8 mouse cellular contexts compared by ENCODE assay signal in genomic region chr5:132074360-132074723, GRCm38 (mm10).
DNase-seq lines count a peak whose midpoint lies in the region; ATAC-seq and TF ChIP-seq lines count a peak whose summit lies in the region.

No protein-coding gene starts in this region.

- no peak overlapping the region for H3K4me2 ChIP-seq in liver, embryonic 12.5 days
- H3K4me2 ChIP-seq in forebrain, embryonic 14.5 days (ENCODE audit: low read length) = peak overlapping the region; percentile 35
- H3K4me2 ChIP-seq in hindbrain, postnatal 0 days (ENCODE audit: low read depth, low read length) = peak overlapping the region; percentile 53
- H3K4me2 ChIP-seq in neural tube, embryonic 15.5 days = peak overlapping the region; percentile 48
- H3K4me2 ChIP-seq in liver, embryonic 11.5 days = no peak overlapping the region

- no peaks in the 10 kb centered on the region for H3K27me3 ChIP-seq in liver, embryonic 12.5 days (replicated peaks)
- no peaks in the 10 kb centered on the region for H3K27me3 ChIP-seq in forebrain, embryonic 14.5 days (replicated peaks; ENCODE audit: control insufficient read depth, insufficient read depth, low read length)
- no peaks in the 10 kb centered on the region for H3K27me3 ChIP-seq in hindbrain, postnatal 0 days (ENCODE audit: insufficient read depth, low read length)
- no peaks in the 10 kb centered on the region for H3K27me3 ChIP-seq in neural tube, embryonic 15.5 days (replicated peaks)
- H3K27me3 ChIP-seq in liver, embryonic 11.5 days (replicated peaks; ENCODE audit: control insufficient read depth, insufficient read depth, low read length) = no peaks in the 10 kb centered on the region

- H3K4me1 ChIP-seq in liver, embryonic 12.5 days = no peaks in the 10 kb centered on the region
- H3K4me1 ChIP-seq in forebrain, embryonic 14.5 days (ENCODE audit: control insufficient read depth, insufficient read depth, low read length) = peaks cover 45% of the 10 kb centered on the region
- H3K4me1 ChIP-seq in hindbrain, postnatal 0 days (ENCODE audit: insufficient read depth, low read length) = peaks cover 25% of the 10 kb centered on the region
- peaks cover 46% of the 10 kb centered on the region for H3K4me1 ChIP-seq in neural tube, embryonic 15.5 days
- no peaks in the 10 kb centered on the region; the same call in 1 of the 2 replicates for H3K4me1 ChIP-seq in liver, embryonic 11.5 days (replicated peaks; ENCODE audit: control insufficient read depth, insufficient read depth, low read length)

- H3K9ac ChIP-seq in liver, embryonic 12.5 days = no peak overlapping the region
- peak overlapping the region; percentile 32; the same call in 1 of the 2 replicates for H3K9ac ChIP-seq in forebrain, embryonic 14.5 days (ENCODE audit: low read length)
- H3K9ac ChIP-seq in hindbrain, postnatal 0 days (replicated peaks; ENCODE audit: low read length) = peak overlapping the region; percentile 19; the same call in 1 of the 2 replicates
- peak overlapping the region; percentile 20; the same call in 1 of the 2 replicates for H3K9ac ChIP-seq in neural tube, embryonic 15.5 days (replicated peaks)
- H3K9ac ChIP-seq in liver, embryonic 11.5 days (ENCODE audit: low read depth, low read length) = no peak overlapping the region

- WGBS in liver, embryonic 12.5 days (ENCODE audit: insufficient replicate concordance) = 55% methylated on average over 11 of the region's 11 CpGs
- 2% methylated on average over 11 of the region's 11 CpGs for WGBS in forebrain, embryonic 14.5 days
- 3% methylated on average over 11 of the region's 11 CpGs for WGBS in hindbrain, postnatal 0 days
- WGBS in neural tube, embryonic 15.5 days = 10% methylated on average over 11 of the region's 11 CpGs
- WGBS in liver, embryonic 11.5 days = 39% methylated on average over 11 of the region's 11 CpGs

- no peak for ATAC-seq in liver, embryonic 12.5 days
- peak; percentile 64 for ATAC-seq in forebrain, embryonic 14.5 days
- peak; percentile 60 for ATAC-seq in hindbrain, postnatal 0 days
- 0 out of 2 replicates have a peak, but pooled peaks have one; percentile 29 for ATAC-seq in neural tube, embryonic 15.5 days (ENCODE audit: low FRiP score)
- ATAC-seq in liver, embryonic 11.5 days (replicated peaks; ENCODE audit: low FRiP score) = no peak
- ATAC-seq in frontal cortex, adult (ENCODE audit: low TSS enrichment) = no peak

- H3K4me3 ChIP-seq in liver, embryonic 12.5 days = no peak overlapping the region
- no peak overlapping the region for H3K4me3 ChIP-seq in forebrain, embryonic 14.5 days (ENCODE audit: low read depth, low read length)
- peak overlapping the region; percentile 21 for H3K4me3 ChIP-seq in hindbrain, postnatal 0 days (ENCODE audit: low read length)
- peak overlapping the region; percentile 16 for H3K4me3 ChIP-seq in neural tube, embryonic 15.5 days (replicated peaks)
- no peak overlapping the region for H3K4me3 ChIP-seq in liver, embryonic 11.5 days (ENCODE audit: low read depth, low read length)

- H3K9me3 ChIP-seq in liver, embryonic 12.5 days (replicated peaks) = no peaks in the 10 kb centered on the region
- no peaks in the 10 kb centered on the region for H3K9me3 ChIP-seq in forebrain, embryonic 14.5 days (replicated peaks; ENCODE audit: control insufficient read depth, low read length)
- H3K9me3 ChIP-seq in hindbrain, postnatal 0 days (ENCODE audit: low read length) = no peaks in the 10 kb centered on the region
- no peaks in the 10 kb centered on the region for H3K9me3 ChIP-seq in neural tube, embryonic 15.5 days (replicated peaks)
- no peaks in the 10 kb centered on the region for H3K9me3 ChIP-seq in liver, embryonic 11.5 days (ENCODE audit: control insufficient read depth, low read length)

- TF ChIP-seq CTCF in hindbrain, postnatal 0 days (IDR thresholded peaks at IDR 0.05; ENCODE audit: low read depth) = no peak

- H3K36me3 ChIP-seq in liver, embryonic 12.5 days = no peaks in the 10 kb centered on the region
- H3K36me3 ChIP-seq in forebrain, embryonic 14.5 days (ENCODE audit: control insufficient read depth, insufficient read depth, low read length) = no peaks in the 10 kb centered on the region
- no peaks in the 10 kb centered on the region for H3K36me3 ChIP-seq in hindbrain, postnatal 0 days (ENCODE audit: insufficient read depth, low read length)
- H3K36me3 ChIP-seq in neural tube, embryonic 15.5 days = no peaks in the 10 kb centered on the region
- H3K36me3 ChIP-seq in liver, embryonic 11.5 days (ENCODE audit: control insufficient read depth, insufficient read depth, low read length) = no peaks in the 10 kb centered on the region

- H3K27ac ChIP-seq in liver, embryonic 12.5 days = no peak overlapping the region
- peak overlapping the region; percentile 81 for H3K27ac ChIP-seq in forebrain, embryonic 14.5 days (ENCODE audit: low read depth, low read length)
- peak overlapping the region; percentile 68 for H3K27ac ChIP-seq in hindbrain, postnatal 0 days
- peak overlapping the region; percentile 74 for H3K27ac ChIP-seq in neural tube, embryonic 15.5 days (replicated peaks)
- H3K27ac ChIP-seq in liver, embryonic 11.5 days (ENCODE audit: low read depth, low read length) = no peak overlapping the region

- DNase-seq in liver = peak; percentile 5
- DNase-seq in forebrain, embryonic 14.5 days (ENCODE audit: low spot score) = peak; percentile 83
- DNase-seq in hindbrain, postnatal 0 days (ENCODE audit: low spot score) = peak; percentile 73
- no peak for DNase-seq in liver, embryonic 11.5 days (ENCODE audit: low spot score)
- no peak for DNase-seq in thymus, adult 18-20 months

Comparison
In these comparisons a context has a peak if more than half of its experiments do, and no peak if none do; other contexts are left out.
1. DNase-seq: peak in liver (single experiment), forebrain, embryonic 14.5 days (single experiment) and hindbrain, postnatal 0 days (single experiment); none in liver, embryonic 11.5 days (single experiment) and thymus, adult 18-20 months (0 of 2).
2. ATAC-seq: peak in forebrain, embryonic 14.5 days (single experiment), hindbrain, postnatal 0 days (single experiment) and neural tube, embryonic 15.5 days (single experiment); none in liver, embryonic 12.5 days (single experiment), liver, embryonic 11.5 days (single experiment) and frontal cortex, adult (single experiment).
3. H3K27ac ChIP-seq: peak in forebrain, embryonic 14.5 days (single experiment), hindbrain, postnatal 0 days (single experiment) and neural tube, embryonic 15.5 days (single experiment); none in liver, embryonic 12.5 days (single experiment) and liver, embryonic 11.5 days (single experiment).
4. H3K4me2 ChIP-seq: peak in forebrain, embryonic 14.5 days (single experiment), hindbrain, postnatal 0 days (single experiment) and neural tube, embryonic 15.5 days (single experiment); none in liver, embryonic 12.5 days (single experiment) and liver, embryonic 11.5 days (single experiment).
5. H3K4me3 ChIP-seq: peak in hindbrain, postnatal 0 days (single experiment) and neural tube, embryonic 15.5 days (single experiment); none in liver, embryonic 12.5 days (single experiment), forebrain, embryonic 14.5 days (single experiment) and liver, embryonic 11.5 days (single experiment).
6. H3K9ac ChIP-seq: peak in forebrain, embryonic 14.5 days (single experiment), hindbrain, postnatal 0 days (single experiment) and neural tube, embryonic 15.5 days (single experiment); none in liver, embryonic 12.5 days (single experiment) and liver, embryonic 11.5 days (single experiment).